Mouse (Mus musculus): ENCODE data around the gene Efcab9. TPM values are rescaled to one million over a fixed set of nuclear protein-coding genes. Genes with fewer than 3 reads are reported as not detected.

Efcab9 gene
- polyA plus RNA-seq, 1 experiment from 2014 or later, result 0.55 TPM

DNA sequence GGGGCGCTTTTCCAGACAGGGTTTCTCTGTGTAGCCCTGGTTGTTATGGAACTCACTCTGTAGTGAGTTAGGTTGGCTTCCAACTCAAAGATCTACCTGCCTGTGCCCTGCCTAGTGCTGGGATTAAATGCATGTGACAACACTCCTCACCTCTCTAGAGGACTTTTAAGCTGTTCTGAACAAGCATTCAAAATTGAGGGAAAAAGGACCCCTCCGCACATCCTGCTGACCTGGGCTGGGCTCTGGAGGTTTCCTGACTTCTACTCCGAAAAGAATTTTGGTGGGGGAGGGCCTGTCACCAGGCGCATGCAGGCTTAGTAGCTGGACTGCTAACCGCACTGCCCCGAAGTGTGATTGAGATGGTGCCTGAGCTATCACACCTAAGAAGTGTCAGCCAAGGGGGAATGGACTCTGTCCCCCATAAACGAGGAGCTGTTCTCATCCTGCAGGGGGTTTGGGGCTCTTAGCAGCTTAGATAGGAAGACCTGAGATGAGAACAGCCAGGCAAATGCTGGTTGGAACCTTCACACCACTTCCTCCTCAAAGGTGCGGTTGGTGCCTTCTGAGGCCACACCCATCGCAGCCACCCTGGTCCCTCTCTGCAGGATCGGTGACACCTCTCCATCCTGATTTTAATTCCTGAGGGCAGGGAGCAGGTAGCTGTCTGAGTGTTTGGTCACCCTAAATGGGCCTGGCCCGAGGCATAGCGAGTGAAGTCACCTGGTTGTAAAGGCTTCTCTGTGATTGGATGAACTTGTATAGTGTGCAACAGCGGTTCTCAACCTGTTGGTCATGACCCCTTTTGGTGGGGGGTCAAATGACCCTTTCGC, 21.6 kb upstream of the Efcab9 start:
- no peaks in the 10 kb centered on the region for H3K27me3 ChIP-seq
- H3K4me3 ChIP-seq, result no peak overlapping the region
- H3K9me3 ChIP-seq, result no peaks in the 10 kb centered on the region
- H3K4me1 ChIP-seq, result peaks cover 21% of the 10 kb centered on the region
- no peak overlapping the region for H3K27ac ChIP-seq (replicated peaks)
- 78% methylated on average over 14 of the region's 14 CpGs for WGBS
- ATAC-seq (replicated peaks), result no peak
- H3K4me2 ChIP-seq (replicated peaks), result no peak overlapping the region
- no peak overlapping the region for H3K9ac ChIP-seq (replicated peaks)
- H3K36me3 ChIP-seq, result no peaks in the 10 kb centered on the region

DNA sequence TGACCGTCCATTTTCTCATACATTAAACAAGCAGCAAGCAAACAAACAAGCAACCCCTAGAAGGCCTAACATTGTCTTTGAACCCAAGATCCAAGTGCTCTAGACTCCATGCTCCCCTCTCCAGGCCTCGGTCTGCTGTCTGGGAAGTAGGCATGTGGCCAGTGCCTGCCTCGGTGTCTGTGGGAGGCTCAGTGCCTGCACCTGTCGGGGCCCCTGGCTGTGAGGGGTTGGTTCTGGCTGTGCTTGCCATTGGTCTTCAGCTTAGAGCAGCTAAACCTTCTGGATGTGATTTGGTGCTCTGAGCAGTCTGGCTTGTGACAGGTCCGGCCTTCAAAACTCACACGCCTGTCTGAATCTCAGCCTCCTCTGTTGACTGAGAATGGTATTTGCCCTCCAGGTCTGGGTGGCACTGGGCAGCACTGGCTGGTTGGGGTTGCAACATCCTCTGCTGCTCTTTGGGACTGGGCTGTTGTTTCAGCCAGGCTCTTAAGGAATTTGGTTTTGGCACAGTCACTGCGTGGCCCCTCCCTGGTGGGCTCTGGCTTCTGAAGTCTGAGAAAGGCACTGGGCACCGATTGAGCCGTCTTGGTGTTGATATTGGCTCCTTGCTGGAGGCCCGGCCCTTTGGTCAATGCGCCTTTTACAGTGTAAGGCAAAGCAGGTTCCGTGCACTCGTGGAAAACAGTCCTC, 20.7 kb upstream of the Efcab9 start:
- H3K9ac ChIP-seq (replicated peaks), result no peak overlapping the region
- 70% methylated on average over 13 of the region's 13 CpGs for WGBS
- ATAC-seq (replicated peaks), result 0 out of 2 replicates have a peak, but pooled peaks have one; percentile 8
- H3K4me3 ChIP-seq, result no peak overlapping the region
- H3K36me3 ChIP-seq, result no peaks in the 10 kb centered on the region
- H3K9me3 ChIP-seq, result no peaks in the 10 kb centered on the region
- peaks cover 21% of the 10 kb centered on the region for H3K4me1 ChIP-seq
- H3K27ac ChIP-seq (replicated peaks), result no peak overlapping the region
- no peak overlapping the region for H3K4me2 ChIP-seq (replicated peaks)
- H3K27me3 ChIP-seq, result no peaks in the 10 kb centered on the region

DNA sequence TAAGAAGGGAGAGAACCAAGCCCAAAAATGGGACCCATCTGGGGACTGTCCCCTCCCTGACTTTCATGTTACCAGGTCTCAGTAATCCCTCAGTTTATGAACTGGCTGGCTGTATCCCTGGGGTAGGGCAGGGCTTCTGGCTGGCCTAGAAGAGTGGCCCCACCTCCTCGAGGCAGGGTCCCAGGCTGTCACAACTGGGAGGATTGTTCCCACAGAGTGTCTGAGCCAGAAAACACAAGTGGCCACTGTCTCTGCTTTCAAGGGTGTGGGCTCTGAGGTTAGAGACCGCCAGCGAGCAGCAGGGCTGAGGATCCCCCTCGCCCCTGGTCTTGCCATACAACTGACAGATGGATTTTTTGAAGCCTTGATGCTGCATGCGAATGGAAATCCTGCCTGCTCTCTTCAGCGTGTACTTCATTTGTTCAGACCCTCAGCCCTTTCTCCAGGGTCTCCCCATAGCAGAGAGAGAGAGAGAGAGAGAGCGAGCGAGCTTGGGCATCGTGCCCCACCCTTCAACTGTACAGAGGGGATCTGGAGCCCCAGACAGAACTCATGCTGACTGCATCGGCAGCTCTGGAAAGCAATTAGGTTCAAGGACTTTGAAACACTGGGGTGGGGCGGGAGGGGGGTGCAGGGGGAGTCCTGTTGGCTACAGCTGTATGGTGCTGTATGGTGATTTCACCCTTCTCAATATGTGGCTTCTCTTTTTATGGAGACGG, 19.9 kb upstream of the Efcab9 start:
- Histone ChIP-seq H3K4me3 (no peak overlapping the region), H3K4me1 (peaks cover 21% of the 10 kb centered on the region), H3K27ac (replicated peaks) (no peak overlapping the region), H3K36me3 (no peaks in the 10 kb centered on the region), H3K9me3 (no peaks in the 10 kb centered on the region), H3K4me2 (replicated peaks) (no peak overlapping the region), H3K27me3 (no peaks in the 10 kb centered on the region), H3K9ac (replicated peaks) (no peak overlapping the region)
- ATAC-seq (replicated peaks), result peak; percentile 55
- 34% methylated on average over 12 of the region's 12 CpGs for WGBS

DNA sequence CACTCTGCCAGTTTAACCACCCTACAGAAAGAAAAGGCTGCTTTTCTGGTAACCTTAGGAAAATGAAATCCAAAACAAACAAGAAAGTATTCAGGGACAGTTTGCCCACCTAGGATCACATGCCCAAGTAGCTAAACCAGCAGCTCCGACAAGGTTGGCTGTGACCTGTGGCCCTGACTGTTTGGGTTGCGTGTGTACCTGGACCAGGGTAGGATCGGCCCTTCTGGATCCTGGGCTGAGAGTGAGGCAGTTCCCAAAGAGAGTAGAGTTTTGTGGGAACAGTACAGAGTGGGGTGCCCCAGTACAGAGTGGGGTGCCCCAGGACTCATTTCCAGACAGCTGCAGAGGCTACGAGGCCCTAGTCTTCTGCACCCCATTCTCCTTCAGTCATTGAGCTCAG, 19.2 kb upstream of the Efcab9 start:
- no peak for ATAC-seq (replicated peaks)
- H3K4me1 ChIP-seq, result peaks cover 27% of the 10 kb centered on the region

DNA sequence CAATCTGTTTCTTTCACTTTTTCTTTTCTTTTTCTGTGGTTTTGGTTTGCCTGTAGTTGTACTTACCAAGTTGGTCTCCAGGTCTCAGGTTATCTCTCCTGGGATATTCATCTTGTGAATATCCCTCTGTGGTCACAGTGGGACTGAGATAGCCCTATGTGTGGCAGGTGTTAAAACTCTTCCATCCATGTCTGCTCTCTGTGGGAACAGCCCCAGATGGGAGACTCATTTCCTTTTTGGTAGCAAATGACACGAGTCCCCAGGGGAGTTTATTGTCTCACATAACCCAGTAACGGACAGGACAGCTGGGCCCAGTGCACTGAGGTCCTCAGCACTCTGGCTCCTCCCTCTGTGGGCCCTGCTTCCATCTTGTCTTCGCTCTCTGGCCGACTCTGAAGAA, 18.2 kb upstream of the Efcab9 start:
- no peak overlapping the region for H3K27ac ChIP-seq (replicated peaks)
- no peak overlapping the region for H3K4me2 ChIP-seq (replicated peaks)
- no peaks in the 10 kb centered on the region for H3K27me3 ChIP-seq
- no peak overlapping the region for H3K9ac ChIP-seq (replicated peaks)
- H3K9me3 ChIP-seq, result no peaks in the 10 kb centered on the region
- H3K4me3 ChIP-seq, result no peak overlapping the region
- no peaks in the 10 kb centered on the region for H3K36me3 ChIP-seq
- peaks cover 28% of the 10 kb centered on the region for H3K4me1 ChIP-seq
- ATAC-seq (replicated peaks), result no peak
- WGBS, result 57% methylated on average over 4 of the region's 4 CpGs

More for the DNA sequence above, 19.2 kb upstream of the Efcab9 start:
- 96% methylated on average over 4 of the region's 4 CpGs for WGBS
- no peaks in the 10 kb centered on the region for H3K36me3 ChIP-seq
- no peak overlapping the region for H3K4me2 ChIP-seq (replicated peaks)
- H3K9me3 ChIP-seq, result no peaks in the 10 kb centered on the region
- no peak overlapping the region for H3K4me3 ChIP-seq
- H3K27me3 ChIP-seq, result no peaks in the 10 kb centered on the region
- H3K27ac ChIP-seq (replicated peaks), result no peak overlapping the region
- no peak overlapping the region for H3K9ac ChIP-seq (replicated peaks)

- WGBS, result 67% methylated on average over 6 of the region's 6 CpGs
- no peak for ATAC-seq (replicated peaks)
- H3K27ac ChIP-seq (replicated peaks), result no peak overlapping the region
- H3K4me3 ChIP-seq, result no peak overlapping the region
- peaks cover 28% of the 10 kb centered on the region for H3K4me1 ChIP-seq
- H3K36me3 ChIP-seq, result no peaks in the 10 kb centered on the region
- H3K9me3 ChIP-seq, result no peaks in the 10 kb centered on the region
- no peak overlapping the region for H3K9ac ChIP-seq (replicated peaks)
- H3K4me2 ChIP-seq (replicated peaks), result no peak overlapping the region
- H3K27me3 ChIP-seq, result no peaks in the 10 kb centered on the region
Measured at GRCm38 (mm10) chr11:32549236-32549635, 17.4 kb upstream of the Efcab9 start.

DNA sequence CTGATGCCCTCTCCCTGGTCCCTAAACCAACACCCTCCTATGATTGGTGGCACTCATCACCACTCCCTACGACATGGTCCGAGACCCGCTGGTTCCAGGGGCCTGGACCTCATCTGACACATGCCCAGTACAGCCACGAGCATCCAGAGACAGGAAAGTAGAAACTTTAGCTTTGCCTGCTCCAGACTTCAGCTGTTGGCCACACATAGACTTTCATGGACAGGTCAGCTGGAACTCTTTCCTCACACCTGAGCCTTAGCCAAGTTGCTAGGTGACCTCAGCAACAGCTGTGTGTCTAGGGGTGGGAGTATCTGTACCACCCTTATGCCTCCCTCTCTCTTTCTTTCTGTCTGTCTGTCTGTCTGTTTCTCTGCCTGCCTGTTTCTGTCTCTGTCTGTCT, 16.4 kb upstream of the Efcab9 start:
- ATAC-seq (replicated peaks), result no peak
- WGBS, result 88% methylated on average over 4 of the region's 4 CpGs
- Histone ChIP-seq H3K27ac (replicated peaks) (no peak overlapping the region), H3K4me1 (peaks cover 28% of the 10 kb centered on the region), H3K4me2 (replicated peaks) (no peak overlapping the region), H3K9me3 (no peaks in the 10 kb centered on the region), H3K9ac (replicated peaks) (no peak overlapping the region), H3K36me3 (no peaks in the 10 kb centered on the region), H3K27me3 (no peaks in the 10 kb centered on the region), H3K4me3 (no peak overlapping the region)

DNA sequence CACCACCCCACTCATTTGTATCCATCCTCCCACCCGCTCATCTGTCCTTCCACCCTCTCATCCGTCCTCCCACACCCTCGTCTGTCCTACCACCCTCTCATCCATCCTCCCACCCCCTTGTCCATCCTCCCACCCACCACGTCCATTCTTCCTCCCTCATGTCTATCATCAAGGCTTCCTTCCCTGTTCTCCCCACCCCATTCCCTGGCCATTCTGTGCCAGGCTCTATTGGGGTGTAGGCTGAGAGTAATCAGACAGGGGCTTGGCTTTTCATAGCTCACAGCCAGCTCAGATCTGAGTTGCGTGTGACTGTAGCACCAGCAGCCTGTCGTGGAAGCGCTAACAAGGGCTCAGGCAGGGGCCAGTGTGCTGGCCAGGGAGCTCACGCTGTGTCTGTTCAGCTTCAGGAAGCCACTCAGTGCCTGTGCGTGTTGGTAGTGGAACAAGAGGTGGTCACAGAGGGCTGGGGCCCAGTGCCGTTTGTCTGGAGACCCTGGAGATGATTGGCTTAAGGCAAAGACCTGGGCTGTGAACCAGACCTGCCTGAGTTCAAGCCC, 15.6 kb upstream of the Efcab9 start:
- Histone ChIP-seq H3K4me1 (peaks cover 22% of the 10 kb centered on the region), H3K9me3 (no peaks in the 10 kb centered on the region), H3K36me3 (no peaks in the 10 kb centered on the region), H3K4me2 (replicated peaks) (no peak overlapping the region), H3K4me3 (no peak overlapping the region), H3K9ac (replicated peaks) (no peak overlapping the region), H3K27me3 (no peaks in the 10 kb centered on the region), H3K27ac (replicated peaks) (no peak overlapping the region)
- ATAC-seq (replicated peaks), result no peak
- WGBS, result 77% methylated on average over 10 of the region's 10 CpGs

DNA sequence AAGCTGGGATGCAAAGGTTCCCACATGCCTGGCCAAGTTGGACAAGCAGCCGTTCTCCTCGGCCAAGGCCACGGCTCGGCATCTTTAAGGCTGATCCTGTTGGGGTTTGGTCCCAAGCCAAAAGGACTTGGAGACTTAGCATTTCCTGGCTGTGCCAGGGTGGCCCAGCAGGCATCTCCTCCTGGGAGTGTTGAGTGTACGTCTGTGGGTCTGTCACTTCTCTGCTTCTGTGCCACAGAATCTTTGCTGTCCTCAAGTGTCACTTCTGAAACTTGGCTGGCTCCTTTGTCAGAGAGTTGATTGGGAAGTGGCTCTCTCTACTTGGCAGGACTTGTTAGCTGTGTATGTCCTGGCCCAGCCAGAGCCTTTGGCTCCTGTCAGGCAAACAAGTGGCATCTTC, 14.6 kb upstream of the Efcab9 start:
- 0 out of 2 replicates have a peak, but pooled peaks have one; percentile 21 for ATAC-seq (replicated peaks)
- H3K36me3 ChIP-seq, result no peaks in the 10 kb centered on the region
- H3K4me1 ChIP-seq, result peaks cover 12% of the 10 kb centered on the region
- no peaks in the 10 kb centered on the region for H3K27me3 ChIP-seq
- no peaks in the 10 kb centered on the region for H3K9me3 ChIP-seq
- no peak overlapping the region for H3K4me2 ChIP-seq (replicated peaks)
- no peak overlapping the region for H3K4me3 ChIP-seq
- H3K27ac ChIP-seq (replicated peaks), result no peak overlapping the region
- 41% methylated on average over 5 of the region's 5 CpGs for WGBS
- H3K9ac ChIP-seq (replicated peaks), result no peak overlapping the region

DNA sequence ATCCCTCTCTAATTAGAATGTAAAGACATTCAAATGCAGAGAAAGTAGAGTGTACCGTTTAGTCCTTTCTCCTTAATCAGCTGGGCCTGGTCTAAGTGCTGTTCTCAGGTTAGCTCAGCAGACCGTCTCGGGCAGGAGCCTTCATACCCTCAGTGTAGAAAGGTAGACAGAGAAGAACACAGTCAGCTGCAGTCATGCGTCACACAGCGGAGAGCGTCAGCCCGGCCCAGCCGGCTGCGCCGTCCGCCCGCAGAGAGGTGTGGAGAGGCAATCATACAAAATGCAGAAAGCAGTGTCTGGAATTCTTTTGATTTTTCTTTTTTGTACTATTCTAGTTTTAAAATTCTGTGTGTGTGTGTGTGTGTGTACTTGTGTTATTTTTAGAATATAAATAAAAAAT, 13.7 kb upstream of the Efcab9 start:
- Histone ChIP-seq H3K4me2 (replicated peaks) (no peak overlapping the region), H3K9me3 (no peaks in the 10 kb centered on the region), H3K4me3 (no peak overlapping the region), H3K36me3 (no peaks in the 10 kb centered on the region), H3K4me1 (peaks cover 7% of the 10 kb centered on the region), H3K9ac (replicated peaks) (no peak overlapping the region), H3K27ac (replicated peaks) (no peak overlapping the region), H3K27me3 (no peaks in the 10 kb centered on the region)
- no peak; the same call in 1 of the 2 replicates for ATAC-seq (replicated peaks)
- 58% methylated on average over 12 of the region's 12 CpGs for WGBS

- Histone ChIP-seq H3K9ac (replicated peaks) (no peak overlapping the region), H3K4me2 (replicated peaks) (no peak overlapping the region), H3K27me3 (no peaks in the 10 kb centered on the region), H3K27ac (replicated peaks) (no peak overlapping the region), H3K4me1 (peaks cover 7% of the 10 kb centered on the region), H3K4me3 (no peak overlapping the region), H3K9me3 (no peaks in the 10 kb centered on the region), H3K36me3 (no peaks in the 10 kb centered on the region)
- 88% methylated on average over 5 of the region's 5 CpGs for WGBS
- no peak for ATAC-seq (replicated peaks)
Measured at GRCm38 (mm10) chr11:32544497-32544896, 12.6 kb upstream of the Efcab9 start.

DNA sequence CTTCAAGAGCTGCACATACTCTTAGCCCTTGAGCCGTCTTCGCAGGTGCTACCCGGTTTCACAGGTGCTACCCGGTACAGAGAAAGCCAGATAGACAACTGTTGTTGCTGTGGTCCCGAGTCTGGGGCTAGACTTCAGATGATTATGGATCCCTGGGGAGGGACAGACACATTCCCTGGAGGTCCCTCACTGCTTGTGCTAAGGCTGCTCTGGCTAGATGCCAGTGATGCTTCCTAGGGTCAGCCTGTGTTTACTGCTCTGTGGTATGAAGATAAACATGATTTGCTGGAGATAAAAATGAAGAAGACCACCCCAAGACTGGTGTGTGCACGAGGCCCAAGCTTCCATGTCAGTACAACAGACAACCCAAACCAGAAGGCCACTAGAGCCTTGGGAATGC, 12.2 kb upstream of the Efcab9 start:
- 90% methylated on average over 6 of the region's 6 CpGs for WGBS
- no peak overlapping the region for H3K27ac ChIP-seq (replicated peaks)
- H3K4me2 ChIP-seq (replicated peaks), result no peak overlapping the region
- no peaks in the 10 kb centered on the region for H3K27me3 ChIP-seq
- no peaks in the 10 kb centered on the region for H3K36me3 ChIP-seq
- H3K9ac ChIP-seq (replicated peaks), result no peak overlapping the region
- H3K4me3 ChIP-seq, result no peak overlapping the region
- peaks cover 7% of the 10 kb centered on the region for H3K4me1 ChIP-seq
- ATAC-seq (replicated peaks), result no peak
- H3K9me3 ChIP-seq, result no peaks in the 10 kb centered on the region
